ENCODE assay signal across 9 mouse cellular contexts in the genomic region with DNA sequence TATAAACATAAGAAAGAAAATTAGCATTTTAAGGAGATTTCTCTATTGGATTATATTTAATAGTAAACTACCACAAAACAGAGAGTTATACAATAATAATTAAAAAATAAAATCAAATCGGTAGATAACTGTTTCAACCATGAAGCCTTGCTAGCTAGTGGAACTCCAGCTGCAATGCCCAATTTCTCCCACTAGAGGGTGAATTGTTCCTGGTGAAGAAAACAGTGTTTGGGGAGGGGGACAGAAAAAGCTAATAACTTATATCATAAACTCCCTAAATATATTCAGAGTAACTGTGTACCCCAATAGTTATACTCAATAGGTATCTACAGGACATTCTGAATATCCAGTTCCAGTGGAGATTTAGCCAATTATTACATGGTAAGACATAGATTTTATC.
DNase-seq lines count a peak whose midpoint lies in the region; ATAC-seq and TF ChIP-seq lines count a peak whose summit lies in the region.
"Had no signal": no experiment of that assay in that cellular context is flagged by ENCODE, and none has a peak within 500 bp of the region (broad histone marks: within the 10 kb centered on the region; RNA-seq: fewer than 3 reads in every experiment).

No protein-coding gene starts in this region.

- no peak overlapping the region for H3K9ac ChIP-seq in midbrain, embryonic 14.5 days (replicated peaks; ENCODE audit: low read length)
- no peak overlapping the region for H3K9ac ChIP-seq in midbrain, embryonic 16.5 days (ENCODE audit: low read depth, low read length)
- no peak overlapping the region for H3K9ac ChIP-seq in hindbrain, embryonic 12.5 days
- H3K9ac ChIP-seq in midbrain, postnatal 0 days (replicated peaks; ENCODE audit: low read length, poor library complexity, severe bottlenecking): no peak overlapping the region
- H3K9ac ChIP-seq: midbrain, embryonic 12.5 days had no signal

- peak; percentile 63 for TF ChIP-seq CTCF in gastrocnemius, adult 2 months (IDR thresholded peaks at IDR 0.05)
- TF ChIP-seq CTCF in midbrain, postnatal 0 days (IDR thresholded peaks at IDR 0.05): peak; percentile 76

- H3K27me3 ChIP-seq in midbrain, embryonic 14.5 days (ENCODE audit: control insufficient read depth, insufficient read depth, low read length): no peaks in the 10 kb centered on the region
- no peaks in the 10 kb centered on the region for H3K27me3 ChIP-seq in midbrain, embryonic 16.5 days (ENCODE audit: control insufficient read depth, insufficient read depth, low read depth, low read length)
- no peaks in the 10 kb centered on the region for H3K27me3 ChIP-seq in hindbrain, embryonic 12.5 days
- H3K27me3 ChIP-seq in midbrain, postnatal 0 days (ENCODE audit: insufficient read depth, low read length): no peaks in the 10 kb centered on the region
- H3K27me3 ChIP-seq: midbrain, embryonic 12.5 days had no signal

- no peaks in the 10 kb centered on the region for H3K36me3 ChIP-seq in midbrain, embryonic 14.5 days (ENCODE audit: control insufficient read depth, insufficient read depth, low read length)
- no peaks in the 10 kb centered on the region for H3K36me3 ChIP-seq in midbrain, embryonic 16.5 days (ENCODE audit: control insufficient read depth, insufficient read depth, low read length)
- no peaks in the 10 kb centered on the region for H3K36me3 ChIP-seq in hindbrain, embryonic 12.5 days
- H3K36me3 ChIP-seq in midbrain, postnatal 0 days (ENCODE audit: insufficient read depth, low read length): no peaks in the 10 kb centered on the region
- H3K36me3 ChIP-seq: midbrain, embryonic 12.5 days had no signal

- DNase-seq in gastrocnemius, adult 2 months: no peak
- DNase-seq in gastrocnemius, adult 8-10 months (ENCODE audit: low spot score in 2 of 2): no peak
- peak; percentile 79 for DNase-seq in midbrain, embryonic 14.5 days
- peak; percentile 19 for DNase-seq in adrenal gland, postnatal 14 days
- DNase-seq in midbrain, postnatal 0 days (ENCODE audit: low spot score): peak; percentile 42
- no peak for DNase-seq in yolk sac, embryonic 10.5 days (ENCODE audit: low spot score)

- no peaks in the 10 kb centered on the region for H3K9me3 ChIP-seq in midbrain, embryonic 14.5 days (ENCODE audit: control insufficient read depth, low read length)
- H3K9me3 ChIP-seq in midbrain, embryonic 16.5 days (replicated peaks; ENCODE audit: control insufficient read depth, low read length, poor library complexity, severe bottlenecking): no peaks in the 10 kb centered on the region
- H3K9me3 ChIP-seq in hindbrain, embryonic 12.5 days (replicated peaks): no peaks in the 10 kb centered on the region
- no peaks in the 10 kb centered on the region for H3K9me3 ChIP-seq in midbrain, postnatal 0 days (ENCODE audit: low read length)
- H3K9me3 ChIP-seq: midbrain, embryonic 12.5 days had no signal

- H3K27ac ChIP-seq in gastrocnemius, adult 2 months: no peak overlapping the region
- H3K27ac ChIP-seq in midbrain, embryonic 14.5 days (replicated peaks; ENCODE audit: low read depth, low read length): no peak overlapping the region
- no peak overlapping the region for H3K27ac ChIP-seq in midbrain, embryonic 16.5 days (ENCODE audit: low read length)
- H3K27ac ChIP-seq in hindbrain, embryonic 12.5 days: no peak overlapping the region
- H3K27ac ChIP-seq in midbrain, postnatal 0 days (ENCODE audit: low read depth, low read length): no peak overlapping the region
- H3K27ac ChIP-seq: midbrain, embryonic 12.5 days had no signal

- 0 out of 2 replicates have a peak, but pooled peaks have one; percentile 46 for ATAC-seq in midbrain, embryonic 14.5 days (ENCODE audit: low FRiP score, low TSS enrichment)
- ATAC-seq in midbrain, embryonic 16.5 days: no peak
- 0 out of 2 replicates have a peak, but pooled peaks have one; percentile 11 for ATAC-seq in hindbrain, embryonic 12.5 days (ENCODE audit: low FRiP score)
- ATAC-seq in midbrain, postnatal 0 days (ENCODE audit: low FRiP score): no peak

- no peak overlapping the region for H3K4me2 ChIP-seq in midbrain, embryonic 14.5 days (ENCODE audit: low read length)
- H3K4me2 ChIP-seq in midbrain, embryonic 16.5 days (ENCODE audit: low read length): no peak overlapping the region
- no peak overlapping the region for H3K4me2 ChIP-seq in hindbrain, embryonic 12.5 days (replicated peaks)
- no peak overlapping the region for H3K4me2 ChIP-seq in midbrain, postnatal 0 days (ENCODE audit: low read depth, low read length, poor library complexity, severe bottlenecking)
- H3K4me2 ChIP-seq: midbrain, embryonic 12.5 days had no signal

- intact Hi-C loops in gastrocnemius, adult 2 months (cut with DNase I): loop anchor here (10.0 kb wide), 1 partner anchor 1312 kb away; no protein-coding TSS in a partner anchor

- no peak overlapping the region for H3K4me3 ChIP-seq in gastrocnemius, adult 2 months
- H3K4me3 ChIP-seq in midbrain, embryonic 14.5 days (replicated peaks; ENCODE audit: low read depth, low read length): no peak overlapping the region
- no peak overlapping the region for H3K4me3 ChIP-seq in midbrain, embryonic 16.5 days (ENCODE audit: low read depth, low read length)
- H3K4me3 ChIP-seq in hindbrain, embryonic 12.5 days: no peak overlapping the region
- no peak overlapping the region for H3K4me3 ChIP-seq in midbrain, postnatal 0 days (ENCODE audit: low read depth, low read length)
- H3K4me3 ChIP-seq: midbrain, embryonic 12.5 days had no signal

- 76% methylated on average over 1 of the region's 1 CpGs for WGBS in midbrain, embryonic 14.5 days
- WGBS in midbrain, embryonic 16.5 days: 71% methylated on average over 1 of the region's 1 CpGs
- 71% methylated on average over 1 of the region's 1 CpGs for WGBS in hindbrain, embryonic 12.5 days
- WGBS in midbrain, postnatal 0 days: 66% methylated on average over 1 of the region's 1 CpGs

- no peaks in the 10 kb centered on the region for H3K4me1 ChIP-seq in midbrain, embryonic 14.5 days (ENCODE audit: control insufficient read depth, insufficient read depth, low read length)
- no peaks in the 10 kb centered on the region for H3K4me1 ChIP-seq in midbrain, embryonic 16.5 days (ENCODE audit: control insufficient read depth, insufficient read depth, low read length)
- H3K4me1 ChIP-seq in hindbrain, embryonic 12.5 days: no peaks in the 10 kb centered on the region
- H3K4me1 ChIP-seq in midbrain, postnatal 0 days (ENCODE audit: insufficient read depth, low read length): no peaks in the 10 kb centered on the region
- H3K4me1 ChIP-seq: midbrain, embryonic 12.5 days had no signal

Comparison
In these comparisons a context has a peak if more than half of its experiments do, and no peak if none do; other contexts are left out.
1. ATAC-seq: peak in midbrain, embryonic 14.5 days (single experiment) and hindbrain, embryonic 12.5 days (single experiment); none in midbrain, embryonic 16.5 days (single experiment) and midbrain, postnatal 0 days (single experiment).
2. DNase-seq: peak in midbrain, embryonic 14.5 days (single experiment), adrenal gland, postnatal 14 days (single experiment) and midbrain, postnatal 0 days (single experiment); none in gastrocnemius, adult 2 months (single experiment), gastrocnemius, adult 8-10 months (0 of 2) and yolk sac, embryonic 10.5 days (single experiment).